Mouse (Mus musculus): ENCODE measurements at regions not wholly inside any gene's neighbourhood (a gene's known extent, or its start where the extent isn't known, plus 50 kb on each side); places are given as distances from the start of the nearest gene placed in this dataset.

DNA sequence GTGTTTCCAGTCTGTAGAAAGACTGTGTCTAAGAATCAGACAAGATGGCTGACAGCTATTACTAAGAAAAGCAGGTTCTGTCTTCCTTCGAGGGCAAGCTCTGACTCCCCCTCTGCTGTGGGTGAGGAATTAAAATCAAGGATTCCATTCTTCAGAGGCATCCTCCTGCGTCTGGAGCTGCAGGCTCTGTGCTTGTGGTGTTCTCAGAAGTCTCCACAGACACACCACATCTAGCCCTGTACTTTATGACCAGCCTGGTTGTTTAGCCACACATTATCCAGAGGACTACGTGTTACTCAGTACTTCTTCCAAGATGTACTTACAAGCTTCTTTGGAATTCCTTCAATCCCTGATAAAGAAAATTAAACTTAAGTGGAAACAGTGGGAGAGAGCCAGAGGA is 258.5 kb downstream of the Dkk2 start:
- no peak for TF ChIP-seq CTCF (IDR thresholded peaks at IDR 0.05; ENCODE audit: low read depth, low read length)
- no peak for TF ChIP-seq POLR2A (IDR thresholded peaks at IDR 0.05; ENCODE audit: insufficient read depth, low read length)

Measured in ES-Bruce4 (cell line).